Mouse (Mus musculus) inflammation-experienced regulatory T-cells, adult 6 months (primary cell): Measurements from ENCODE around the gene G0s2. TPM values are rescaled to one million over a fixed set of nuclear protein-coding genes. Genes with fewer than 3 reads are reported as not detected.
"Not testable (repeated sequence)": the region's sequence is repeated elsewhere in the genome, so short reads cannot be mapped to it uniquely, and the experiment has no call there.

Experiments used
- ATAC-seq: one replicate; pipeline ENCODE4 v1.8.0; 2017
- polyA plus RNA-seq, 3 experiments: library from polyadenylated mRNA; unstranded; fragments of 100-300 nt; shearing (Covaris generic); gene quantifications; one replicate each; pipeline ENCODE4 v1.2.1; 2017

The G0s2 gene
- polyA plus RNA-seq, 3 experiments from 2014 or later, result 0.79 TPM; not detected in 2

- ATAC-seq, result not testable (repeated sequence)
These were observed 12.8 kb upstream of the G0s2 start for GRCm38 (mm10) chr1:193285766-193286325.

- ATAC-seq, result no peak
These were observed 11.3 kb upstream of the G0s2 start for GRCm38 (mm10) chr1:193284228-193284779.

GRCm38 (mm10) chr1:193281344-193281743, 8.3 kb upstream of the G0s2 start:
- ATAC-seq, result no peak

GRCm38 (mm10) chr1:193279492-193279891, 6.5 kb upstream of the G0s2 start:
- ATAC-seq, result no peak

GRCm38 (mm10) chr1:193278414-193279045, 5.5 kb upstream of the G0s2 start:
- no peak for ATAC-seq

GRCm38 (mm10) chr1:193274407-193275071, 1.5 kb upstream of the G0s2 start:
- ATAC-seq, result no peak

- ATAC-seq, result no peak
These were observed 691 bp downstream of the G0s2 start for GRCm38 (mm10) chr1:193272137-193272915.

GRCm38 (mm10) chr1:193270965-193271763, 1.9 kb downstream of the G0s2 start:
- ATAC-seq, result no peak

- ATAC-seq, result no peak
These were observed 7.3 kb downstream of the G0s2 start for GRCm38 (mm10) chr1:193265734-193266133.

GRCm38 (mm10) chr1:193263955-193264598, 8.9 kb downstream of the G0s2 start, which contains the start of gene Hsd11b1:
Gene Hsd11b1 (minus strand): TSS chr1:193264075.
- peak; percentile 98 for ATAC-seq

- no peak for ATAC-seq
These were observed 9.8 kb downstream of the G0s2 start for GRCm38 (mm10) chr1:193263026-193263907.

- no peak for ATAC-seq
These were observed 11.0 kb downstream of the G0s2 start for GRCm38 (mm10) chr1:193261897-193262548.

- ATAC-seq, result no peak
These were observed 13.5 kb downstream of the G0s2 start for GRCm38 (mm10) chr1:193259559-193259958.

GRCm38 (mm10) chr1:193256621-193257098, 16.4 kb downstream of the G0s2 start:
- no peak for ATAC-seq

GRCm38 (mm10) chr1:193256289-193256577, 16.8 kb downstream of the G0s2 start:
- no peak for ATAC-seq

GRCm38 (mm10) chr1:193255488-193256288, 17.3 kb downstream of the G0s2 start:
- peak; percentile 81 for ATAC-seq

GRCm38 (mm10) chr1:193255032-193255431, 18.0 kb downstream of the G0s2 start:
- ATAC-seq, result no peak

GRCm38 (mm10) chr1:193253895-193254294, 19.1 kb downstream of the G0s2 start:
- not testable (repeated sequence) for ATAC-seq

GRCm38 (mm10) chr1:193252616-193253015, 20.4 kb downstream of the G0s2 start:
- no peak for ATAC-seq
